Comparison of ENCODE assay signal across 21 mouse cellular contexts in the genomic region with DNA sequence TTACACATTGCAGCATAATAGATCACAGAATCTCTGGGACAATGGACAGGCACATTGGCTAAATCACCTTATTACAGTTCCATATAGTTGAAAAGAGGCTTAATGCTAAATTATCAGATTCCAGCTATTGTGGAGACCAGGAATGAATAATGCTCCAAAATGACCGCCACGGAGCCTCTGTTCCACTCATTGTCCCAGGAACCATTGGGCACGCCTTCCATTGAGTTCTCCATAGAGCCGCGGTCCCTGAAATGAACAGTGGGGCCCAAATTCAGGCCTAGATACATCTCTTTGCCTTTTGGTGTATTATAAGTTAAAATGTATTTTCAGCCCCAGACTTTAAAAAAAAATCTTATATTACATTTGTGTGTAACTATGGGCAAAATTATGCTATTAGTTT.
A peak's percentile ranks its signal among the peaks of the same experiment; 100 is the strongest.
DNase-seq lines count a peak whose midpoint lies in the region; ATAC-seq and TF ChIP-seq lines count a peak whose summit lies in the region.
"Had no signal": no experiment of that assay in that cellular context is flagged by ENCODE, and none has a peak within 500 bp of the region (broad histone marks: within the 10 kb centered on the region; RNA-seq: fewer than 3 reads in every experiment).

No protein-coding gene starts in this region.

- no peak overlapping the region for H3K27ac ChIP-seq in hindbrain, embryonic 11.5 days (ENCODE audit: low read depth, low read length)
- H3K27ac ChIP-seq in hindbrain, embryonic 14.5 days, result no peak overlapping the region
- no peak overlapping the region for H3K27ac ChIP-seq in heart, embryonic 10.5 days
- H3K27ac ChIP-seq: embryonic facial prominence, embryonic 13.5 days; hindbrain, embryonic 15.5 days; liver, embryonic 12.5 days; neural tube, embryonic 15.5 days had no signal

- no peaks in the 10 kb centered on the region for H3K27me3 ChIP-seq in hindbrain, embryonic 11.5 days (ENCODE audit: control insufficient read depth, insufficient read depth, low read length)
- no peaks in the 10 kb centered on the region for H3K27me3 ChIP-seq in hindbrain, embryonic 14.5 days (ENCODE audit: control insufficient read depth, insufficient read depth, low read length)
- H3K27me3 ChIP-seq in heart, embryonic 10.5 days (ENCODE audit: insufficient read depth, poor library complexity, severe bottlenecking), result no peaks in the 10 kb centered on the region
- H3K27me3 ChIP-seq: CH12.LX; embryonic facial prominence, embryonic 13.5 days; hindbrain, embryonic 15.5 days; liver, embryonic 12.5 days; midbrain, embryonic 12.5 days; neural tube, embryonic 15.5 days had no signal

- H3K9ac ChIP-seq in hindbrain, embryonic 11.5 days (ENCODE audit: low read depth, low read length), result no peak overlapping the region
- H3K9ac ChIP-seq in hindbrain, embryonic 14.5 days, result no peak overlapping the region
- H3K9ac ChIP-seq: embryonic facial prominence, embryonic 13.5 days; hindbrain, embryonic 15.5 days; liver, embryonic 12.5 days; liver, postnatal 0 days; midbrain, embryonic 12.5 days; neural tube, embryonic 15.5 days had no signal

- no peak for TF ChIP-seq CTCF in brain, embryonic 14.5 days (IDR thresholded peaks at IDR 0.05; ENCODE audit: borderline replicate concordance, extremely low read depth, insufficient read depth, insufficient read length)

- no peaks in the 10 kb centered on the region for H3K4me1 ChIP-seq in hindbrain, embryonic 11.5 days (replicated peaks; ENCODE audit: control insufficient read depth, insufficient read depth, low read length)
- H3K4me1 ChIP-seq in hindbrain, embryonic 14.5 days (replicated peaks; ENCODE audit: control insufficient read depth, insufficient read depth, low read length), result peaks cover 13% of the 10 kb centered on the region; the same call in 1 of the 2 replicates
- peaks cover 11% of the 10 kb centered on the region for H3K4me1 ChIP-seq in heart, embryonic 10.5 days
- H3K4me1 ChIP-seq: liver, embryonic 12.5 days; neural tube, embryonic 15.5 days had no signal

- no peak overlapping the region for H3K4me3 ChIP-seq in hindbrain, embryonic 11.5 days (ENCODE audit: low read depth, low read length)
- no peak overlapping the region for H3K4me3 ChIP-seq in hindbrain, embryonic 14.5 days (replicated peaks; ENCODE audit: low read length)
- no peak overlapping the region for H3K4me3 ChIP-seq in heart, embryonic 10.5 days
- H3K4me3 ChIP-seq: embryonic facial prominence, embryonic 13.5 days; hindbrain, embryonic 15.5 days; liver, embryonic 12.5 days; midbrain, embryonic 12.5 days; neural tube, embryonic 15.5 days had no signal

- peak; percentile 59 to 64 for DNase-seq in cerebellum, postnatal 14 days
- DNase-seq in cerebellum, adult 11-12 months, result no peak
- DNase-seq in hindbrain, embryonic 11.5 days (ENCODE audit: low spot score), result no peak
- no peak for DNase-seq in hindbrain, embryonic 14.5 days (ENCODE audit: low spot score)
- peak; percentile 34 for DNase-seq in Muller cell, postnatal 12 days (ENCODE audit: inconsistent ontology term)
- peak; percentile 49 for DNase-seq in brain, embryonic 14.5 days (ENCODE audit: low read depth)
- DNase-seq in testis, postnatal 10 days (ENCODE audit: low spot score), result no peak
- DNase-seq in heart, embryonic 10.5 days (ENCODE audit: low spot score), result no peak
- DNase-seq: adrenal gland, adult 8-10 months; kidney, adult 18-20 months; kidney, postnatal 36 days; liver, postnatal 0 days; lung, postnatal 36 days; thymus, postnatal 14 days had no signal

- WGBS in hindbrain, embryonic 11.5 days, result 62% methylated on average over 5 of the region's 5 CpGs
- 40% methylated on average over 5 of the region's 5 CpGs for WGBS in hindbrain, embryonic 14.5 days
- 87% methylated on average over 5 of the region's 5 CpGs for WGBS in heart, embryonic 10.5 days

- H3K36me3 ChIP-seq in hindbrain, embryonic 11.5 days (ENCODE audit: control insufficient read depth, insufficient read depth, low read length), result no peaks in the 10 kb centered on the region
- H3K36me3 ChIP-seq in hindbrain, embryonic 14.5 days (replicated peaks; ENCODE audit: control insufficient read depth, insufficient read depth), result no peaks in the 10 kb centered on the region
- no peaks in the 10 kb centered on the region for H3K36me3 ChIP-seq in heart, embryonic 10.5 days
- H3K36me3 ChIP-seq: embryonic facial prominence, embryonic 13.5 days; hindbrain, embryonic 15.5 days; liver, embryonic 12.5 days; midbrain, embryonic 12.5 days; neural tube, embryonic 15.5 days had no signal

- no peaks in the 10 kb centered on the region for H3K9me3 ChIP-seq in hindbrain, embryonic 11.5 days (ENCODE audit: control insufficient read depth, low read length)
- no peaks in the 10 kb centered on the region for H3K9me3 ChIP-seq in hindbrain, embryonic 14.5 days (ENCODE audit: control insufficient read depth, low read length)
- H3K9me3 ChIP-seq in heart, embryonic 10.5 days, result no peaks in the 10 kb centered on the region
- H3K9me3 ChIP-seq: embryonic facial prominence, embryonic 13.5 days; hindbrain, embryonic 15.5 days; liver, embryonic 12.5 days; midbrain, embryonic 12.5 days; neural tube, embryonic 15.5 days had no signal

- no peak overlapping the region for H3K4me2 ChIP-seq in hindbrain, embryonic 11.5 days (replicated peaks; ENCODE audit: low read depth, low read length)
- H3K4me2 ChIP-seq in hindbrain, embryonic 14.5 days (replicated peaks), result no peak overlapping the region
- H3K4me2 ChIP-seq: embryonic facial prominence, embryonic 13.5 days; heart, embryonic 11.5 days; hindbrain, embryonic 15.5 days; liver, embryonic 12.5 days; midbrain, embryonic 12.5 days; neural tube, embryonic 15.5 days had no signal

- TF ChIP-seq POLR2A in brain, embryonic 14.5 days (IDR thresholded peaks at IDR 0.05; ENCODE audit: borderline replicate concordance, extremely low read depth, insufficient read depth, insufficient read length, poor library complexity, severe bottlenecking), result no peak

- ATAC-seq in hindbrain, embryonic 11.5 days (ENCODE audit: low FRiP score), result 0 out of 2 replicates have a peak, but pooled peaks have one; percentile 52
- no peak for ATAC-seq in hindbrain, embryonic 14.5 days (ENCODE audit: low FRiP score)
- ATAC-seq: liver, embryonic 12.5 days; liver, postnatal 0 days had no signal

Comparison
In these comparisons a context has a peak if more than half of its experiments do, and no peak if none do; other contexts are left out.
1. DNase-seq: peak in cerebellum, postnatal 14 days (2 of 2), Muller cell, postnatal 12 days (single experiment) and brain, embryonic 14.5 days (single experiment); none in cerebellum, adult 11-12 months (single experiment), hindbrain, embryonic 11.5 days (single experiment), hindbrain, embryonic 14.5 days (single experiment), testis, postnatal 10 days (single experiment) and heart, embryonic 10.5 days (single experiment).